Mouse (Mus musculus) right cerebral cortex, adult 18-20 months (tissue): ENCODE measurements around the gene Pheta1.

Experiments used
- DNase-seq: peaks from one replicate; pipeline ENCODE4 v3.0.0; 2022; ENCODE audit warnings: mixed read lengths

Gene Pheta1

DNA sequence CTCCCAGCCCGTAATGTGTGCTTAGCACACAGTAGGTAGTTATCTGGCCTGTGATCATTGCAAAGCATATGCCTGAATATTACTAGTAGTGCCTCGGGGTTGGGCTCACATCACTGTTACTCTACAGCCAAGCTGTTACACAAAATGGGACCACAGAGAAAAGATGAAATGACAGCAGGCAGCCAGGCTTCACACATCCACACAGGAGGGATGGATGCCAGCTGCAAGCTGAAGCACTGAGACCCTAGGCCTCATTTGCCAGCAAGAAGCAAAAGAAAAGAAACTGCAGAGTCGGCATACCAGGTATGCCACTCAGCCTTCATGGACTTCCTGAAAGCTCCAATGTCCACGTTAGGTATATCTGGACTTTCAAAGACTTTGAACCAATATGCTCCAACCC is 20.9 kb upstream of the Pheta1 start:
- DNase-seq = no peak

DNA sequence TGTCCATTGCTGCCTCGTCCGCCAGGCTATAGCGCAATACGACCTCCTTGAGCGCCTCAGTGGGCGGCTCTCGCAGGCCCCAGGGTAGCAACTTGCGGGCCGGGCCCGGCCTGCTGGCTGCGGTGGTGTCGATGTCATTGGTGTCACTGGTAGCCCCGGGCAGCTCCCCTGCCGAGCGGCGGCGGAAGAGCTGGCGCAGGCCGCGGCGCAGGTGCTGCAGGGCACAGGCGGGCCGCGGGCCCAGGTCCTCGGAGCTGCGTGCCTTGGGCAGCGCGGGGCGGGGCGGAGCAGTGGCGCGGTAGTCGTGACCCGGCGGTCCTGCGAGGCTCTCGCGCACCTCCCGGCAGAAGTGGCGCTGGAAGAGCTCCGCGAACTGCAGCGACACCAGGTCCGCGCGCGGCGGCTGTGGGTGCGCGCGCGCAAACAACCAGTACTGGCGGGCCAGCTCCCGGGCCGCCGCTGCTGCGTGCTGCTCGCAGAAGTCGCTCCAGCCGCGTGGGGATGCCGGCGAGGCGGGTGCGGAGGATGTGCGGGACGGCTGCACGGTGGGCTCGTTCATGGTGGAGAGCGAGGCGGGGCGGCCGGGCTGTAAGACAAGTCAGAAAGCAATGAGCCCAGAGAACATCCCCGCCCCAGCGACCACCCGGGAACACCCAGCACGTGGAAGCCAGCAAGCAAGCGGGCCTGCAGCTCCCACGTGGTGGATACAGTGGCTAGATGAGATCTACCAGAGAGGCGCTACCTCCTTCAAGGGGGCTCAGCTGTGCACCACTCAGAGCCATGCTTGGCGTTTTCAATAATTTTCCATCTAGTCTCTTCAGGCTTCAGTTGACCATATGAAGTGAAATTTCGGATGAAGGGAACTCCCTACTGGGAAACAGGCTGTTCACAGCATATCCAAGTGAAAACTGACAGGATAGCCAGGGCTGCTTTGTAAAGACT is 20.0 kb upstream of the Pheta1 start:
- DNase-seq = peak; percentile 64

DNA sequence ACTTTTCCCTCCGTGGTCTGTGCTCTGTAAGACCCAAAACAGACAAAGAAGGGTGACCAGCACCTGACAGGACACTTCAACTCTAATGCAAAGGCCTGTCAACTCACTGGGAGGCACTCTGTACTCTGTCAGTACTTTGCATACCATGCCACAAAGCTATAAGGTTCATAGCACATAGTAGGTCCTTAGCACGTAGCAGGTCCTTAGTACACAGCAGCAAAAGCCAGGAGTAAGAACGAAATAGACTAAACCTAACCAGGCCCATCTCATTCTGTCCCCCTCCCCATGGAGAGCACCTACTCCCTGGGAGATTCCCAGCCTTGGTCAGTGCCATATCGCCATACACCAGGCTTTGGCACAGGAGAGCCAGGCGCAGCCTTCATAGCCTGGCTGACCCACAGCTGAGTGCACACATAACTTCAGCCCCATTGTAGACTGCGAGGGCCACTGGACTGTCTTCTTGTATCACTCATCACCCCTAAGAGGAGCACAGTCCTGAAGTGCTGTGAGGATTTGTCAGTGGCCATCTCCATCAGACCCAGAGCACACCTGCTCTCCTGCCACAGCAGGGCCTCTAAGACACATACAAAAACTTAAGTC is 17.7 kb upstream of the Pheta1 start:
- DNase-seq = no peak

DNA sequence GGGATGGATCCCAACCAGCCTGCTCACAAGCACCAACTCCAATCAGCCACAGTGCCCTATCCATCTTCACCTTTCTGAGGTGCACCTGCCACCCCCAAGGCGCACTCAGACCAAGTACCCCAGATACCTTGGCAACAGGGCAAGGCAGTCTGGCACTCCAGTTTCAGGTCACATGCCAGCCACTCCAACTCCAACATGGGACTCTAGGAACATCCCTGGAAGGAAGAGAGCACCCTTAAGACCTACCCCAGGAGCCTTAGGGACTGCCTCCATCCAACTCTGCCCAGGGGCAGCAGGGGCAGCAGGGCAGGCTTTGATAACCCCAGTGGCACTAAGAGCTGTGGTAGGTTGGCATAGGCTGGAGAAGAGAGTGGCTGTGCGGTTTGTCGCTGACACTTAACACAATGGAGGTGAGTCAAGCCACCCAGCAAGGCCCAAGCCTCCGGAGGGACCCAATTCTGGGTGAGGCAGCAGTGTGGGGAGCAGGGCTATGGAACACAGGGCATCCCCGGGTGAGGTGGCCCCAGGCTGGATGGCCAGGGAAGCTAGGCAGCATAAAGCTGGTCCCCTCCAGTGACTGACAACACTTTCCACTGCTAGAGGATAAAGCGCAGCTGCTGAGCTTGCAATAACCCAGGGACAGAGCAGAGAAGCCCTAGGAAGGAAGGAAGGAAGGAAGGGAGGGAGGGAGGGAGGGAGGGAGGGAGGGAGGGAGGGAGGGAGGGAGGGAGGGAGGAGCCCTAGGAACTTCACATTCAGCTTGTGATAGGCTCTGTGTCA is 16.2 kb upstream of the Pheta1 start:
- no peak for DNase-seq

DNA sequence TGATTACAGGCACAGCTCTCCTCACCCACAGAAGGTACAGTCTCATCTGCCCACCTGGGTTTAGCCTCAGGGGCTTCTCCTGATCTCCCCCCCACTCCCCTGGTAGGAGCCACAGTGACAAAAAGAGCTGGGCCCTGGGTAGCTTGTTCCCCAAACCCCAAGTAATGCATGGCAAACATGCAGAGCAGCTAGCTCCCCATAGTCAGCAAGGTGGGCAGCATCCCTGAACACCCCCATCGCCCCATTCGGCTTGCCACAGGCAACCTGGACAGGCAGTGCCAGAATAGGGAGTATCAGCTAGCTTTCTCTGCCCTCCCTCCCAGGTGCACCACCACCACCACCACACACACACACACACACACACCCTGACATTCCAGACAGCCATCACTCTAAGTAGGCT is 15.6 kb upstream of the Pheta1 start:
- DNase-seq = no peak

DNA sequence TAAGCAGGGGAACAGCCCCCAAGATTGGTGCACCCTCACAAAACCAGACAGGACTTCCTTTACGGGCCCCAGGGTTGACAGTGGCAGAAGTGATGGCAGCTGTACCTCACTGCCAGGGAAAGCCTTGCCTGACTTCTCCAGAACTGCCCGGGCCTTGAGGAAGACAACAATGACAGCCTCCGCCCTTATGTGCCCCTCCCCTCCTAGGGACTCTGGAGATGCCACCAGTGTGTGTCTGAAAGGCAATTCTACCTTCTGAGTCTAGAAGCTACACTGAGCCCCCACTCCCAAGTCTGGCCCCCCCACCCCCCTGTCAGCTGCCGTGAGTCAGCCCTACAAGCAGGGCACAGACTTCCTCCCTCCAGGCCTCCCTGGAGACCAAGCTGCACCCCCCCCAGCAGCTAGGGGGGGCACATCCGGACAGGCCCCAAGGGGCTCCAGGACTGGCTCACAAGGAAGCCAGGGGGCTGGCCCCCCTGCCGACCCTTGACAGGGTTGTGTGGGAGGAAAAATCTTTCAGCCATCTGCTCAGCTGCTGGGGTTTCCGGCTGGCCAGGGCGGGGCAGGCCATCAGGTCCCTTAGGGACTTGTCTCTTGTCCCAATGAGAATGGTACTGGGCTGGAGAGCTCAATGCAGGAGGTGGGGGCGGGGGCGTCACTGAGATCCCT is 15.1 kb upstream of the Pheta1 start:
- no peak for DNase-seq

DNA sequence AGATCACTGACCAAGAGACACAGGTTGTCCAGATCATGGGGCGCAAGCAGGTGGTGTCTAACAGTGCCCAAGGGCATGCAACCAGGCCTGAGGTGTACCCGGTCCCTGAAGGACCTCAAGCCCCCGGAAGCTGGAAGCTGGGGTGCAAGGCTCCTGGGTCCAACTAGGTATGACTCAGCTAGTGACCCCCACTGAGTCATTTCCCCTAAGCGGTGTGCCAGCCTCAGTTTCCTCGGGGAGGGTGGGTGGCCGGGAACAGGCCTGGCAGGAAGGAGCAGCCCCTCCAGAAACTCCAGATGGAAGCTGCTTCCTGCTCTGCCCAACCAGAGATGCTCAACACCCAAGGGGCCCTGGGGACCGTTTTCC is 14.6 kb upstream of the Pheta1 start:
- no peak for DNase-seq

DNA sequence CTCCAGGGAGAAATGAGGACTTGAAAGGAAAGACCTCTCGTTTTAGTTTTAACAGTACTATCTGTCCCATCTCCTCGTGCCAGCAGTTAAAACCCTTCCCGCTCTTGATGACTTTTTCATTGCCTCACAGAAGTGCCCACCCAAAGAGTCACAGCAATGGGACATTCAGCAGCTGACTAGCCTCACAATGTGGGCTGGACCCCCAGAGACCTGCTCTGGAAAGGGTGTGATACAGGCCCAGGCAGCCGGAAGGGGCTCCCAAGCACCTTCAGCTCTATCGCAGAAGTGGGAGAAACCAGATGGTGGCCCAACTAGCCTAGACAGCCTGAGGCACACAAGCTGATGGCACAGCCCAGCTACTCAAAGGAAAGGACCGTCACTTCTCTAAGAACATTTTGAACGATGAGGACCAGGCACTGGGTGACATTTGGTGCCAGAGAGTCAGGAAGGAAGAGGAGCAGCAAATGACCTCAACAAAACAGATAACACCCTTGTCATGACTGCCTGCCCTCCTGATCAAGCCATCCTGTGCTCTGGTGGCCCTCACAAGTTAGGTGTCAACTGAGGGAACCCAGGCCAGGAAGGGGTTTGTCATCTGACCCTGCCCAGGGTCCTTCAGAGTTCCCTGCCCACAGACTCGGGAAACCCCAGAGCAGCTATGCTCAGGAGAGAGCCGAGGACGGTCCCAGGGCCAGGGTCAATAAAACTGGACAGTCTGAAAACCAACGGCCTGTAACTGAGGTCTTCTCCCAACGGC is 13.6 kb upstream of the Pheta1 start:
- no peak for DNase-seq

DNA sequence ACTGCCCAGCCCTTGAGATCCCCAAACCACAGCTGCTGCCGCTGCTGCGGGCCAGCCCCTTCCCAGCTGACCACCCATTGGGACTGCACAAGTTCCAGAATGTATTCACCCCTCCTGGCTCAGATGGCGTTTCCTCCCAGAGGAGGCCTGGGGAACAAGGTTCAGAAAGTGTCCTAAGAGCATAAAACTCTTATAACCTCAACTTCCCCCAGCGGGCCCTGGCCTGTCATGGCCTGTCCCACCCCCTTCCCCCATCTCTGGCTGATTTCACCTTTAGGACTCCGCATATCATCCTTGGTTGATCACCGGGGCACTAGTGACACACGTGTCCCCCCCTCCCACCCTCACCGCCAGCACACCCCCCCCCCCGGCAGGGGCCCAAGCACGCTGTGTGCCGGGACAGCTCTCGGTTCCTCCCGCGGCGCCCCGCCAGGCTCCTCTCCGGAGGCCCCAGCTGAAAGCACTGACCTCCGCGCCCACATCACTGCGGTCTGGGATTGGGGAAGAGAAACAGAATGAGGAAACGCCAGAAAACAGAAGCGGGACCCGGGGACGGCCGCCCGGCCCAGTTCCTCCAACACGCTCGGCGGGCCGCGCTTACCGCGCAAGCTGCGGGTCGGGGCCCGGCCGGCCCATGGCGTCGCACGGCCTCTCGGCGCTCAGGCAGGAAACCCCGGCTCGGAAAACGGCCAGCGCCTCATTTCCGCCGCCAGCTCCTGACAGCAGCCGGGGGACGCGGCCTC is 12.7 kb upstream of the Pheta1 start:
- peak; percentile 49 for DNase-seq

DNA sequence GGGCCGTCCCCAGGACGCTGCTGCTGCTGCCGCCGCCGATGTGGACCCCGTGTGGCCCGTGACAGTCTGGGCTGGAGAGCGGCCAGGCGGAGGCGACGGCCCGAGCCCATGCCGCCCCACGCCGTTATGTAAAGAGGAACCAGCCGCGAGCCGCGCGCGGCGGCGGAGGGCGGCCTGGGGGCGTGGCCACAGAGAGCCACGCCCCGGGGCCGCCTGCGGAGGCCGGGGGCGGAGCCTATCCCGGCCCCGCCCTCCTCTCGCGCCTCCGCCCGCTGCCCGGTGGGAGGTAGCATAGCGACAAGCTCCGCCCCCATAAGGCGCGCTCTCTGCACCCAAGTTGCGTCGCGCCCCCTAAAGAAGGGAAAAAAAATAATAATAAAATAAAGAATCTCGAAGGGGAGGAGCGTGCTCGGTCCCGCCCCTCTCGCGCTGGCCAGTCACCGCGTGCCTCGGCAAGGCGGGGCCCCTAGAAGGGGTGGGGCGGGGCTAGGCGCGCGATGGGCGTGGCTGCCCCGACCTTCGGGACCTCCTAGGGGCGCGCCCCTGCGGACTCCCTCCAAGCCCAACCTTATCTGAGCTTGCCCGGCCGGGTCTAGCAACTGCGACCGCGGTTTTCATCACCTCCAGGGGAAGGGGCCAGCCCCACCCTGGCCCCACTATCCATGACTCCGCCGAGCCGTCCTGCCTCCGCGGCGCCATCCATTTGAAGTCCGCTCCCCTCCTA is 11.9 kb upstream of the Pheta1 start:
- DNase-seq = peak; percentile 76

DNA sequence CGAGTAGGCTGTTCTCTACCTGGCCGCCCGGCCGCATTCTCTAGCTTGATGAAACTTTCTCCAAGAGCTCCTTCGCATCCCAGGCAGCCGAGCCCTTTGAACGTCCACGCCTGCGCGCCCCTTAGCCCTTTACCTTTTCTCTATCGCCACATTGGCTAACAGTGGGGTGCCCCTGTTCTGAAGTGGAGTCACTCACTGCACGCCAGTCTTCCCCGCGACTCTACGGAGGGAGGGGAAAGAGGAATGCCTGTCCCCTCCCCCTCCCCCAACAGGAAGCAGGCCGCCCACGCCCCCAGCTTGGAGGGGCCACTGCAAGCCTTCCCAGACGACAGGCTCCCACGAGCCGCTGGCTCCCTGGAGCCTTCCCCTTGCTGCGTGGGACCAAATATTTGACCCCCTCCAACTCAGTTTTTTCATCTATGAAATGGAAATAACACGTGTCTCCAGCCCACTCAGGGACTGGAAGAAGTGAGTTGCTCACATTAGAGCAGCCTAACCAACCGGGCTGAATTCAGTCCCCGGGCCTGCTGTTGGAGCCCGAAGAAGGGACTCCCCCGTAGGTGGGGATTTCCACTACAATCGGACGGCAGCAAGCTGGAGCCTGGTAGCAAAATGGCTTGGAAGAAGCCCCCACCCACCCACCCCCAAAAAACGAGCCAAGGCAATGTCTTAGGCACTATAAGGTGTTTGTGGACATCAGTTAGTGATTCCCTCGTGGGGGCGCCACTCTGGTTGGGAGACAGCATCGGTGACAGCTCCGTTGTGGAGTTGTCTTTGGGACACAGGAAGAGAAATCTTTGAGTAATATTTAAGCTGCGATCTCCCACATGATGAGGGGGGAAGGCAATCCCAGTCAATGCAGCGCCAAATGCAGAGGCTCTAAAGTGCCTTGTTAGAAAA is 11.1 kb upstream of the Pheta1 start, which contains the start of gene Sh2b3:
Sh2b3 (minus strand) TSS at position 206 of the 900 bp plus-strand sequence.
- DNase-seq = peak; percentile 55

DNA sequence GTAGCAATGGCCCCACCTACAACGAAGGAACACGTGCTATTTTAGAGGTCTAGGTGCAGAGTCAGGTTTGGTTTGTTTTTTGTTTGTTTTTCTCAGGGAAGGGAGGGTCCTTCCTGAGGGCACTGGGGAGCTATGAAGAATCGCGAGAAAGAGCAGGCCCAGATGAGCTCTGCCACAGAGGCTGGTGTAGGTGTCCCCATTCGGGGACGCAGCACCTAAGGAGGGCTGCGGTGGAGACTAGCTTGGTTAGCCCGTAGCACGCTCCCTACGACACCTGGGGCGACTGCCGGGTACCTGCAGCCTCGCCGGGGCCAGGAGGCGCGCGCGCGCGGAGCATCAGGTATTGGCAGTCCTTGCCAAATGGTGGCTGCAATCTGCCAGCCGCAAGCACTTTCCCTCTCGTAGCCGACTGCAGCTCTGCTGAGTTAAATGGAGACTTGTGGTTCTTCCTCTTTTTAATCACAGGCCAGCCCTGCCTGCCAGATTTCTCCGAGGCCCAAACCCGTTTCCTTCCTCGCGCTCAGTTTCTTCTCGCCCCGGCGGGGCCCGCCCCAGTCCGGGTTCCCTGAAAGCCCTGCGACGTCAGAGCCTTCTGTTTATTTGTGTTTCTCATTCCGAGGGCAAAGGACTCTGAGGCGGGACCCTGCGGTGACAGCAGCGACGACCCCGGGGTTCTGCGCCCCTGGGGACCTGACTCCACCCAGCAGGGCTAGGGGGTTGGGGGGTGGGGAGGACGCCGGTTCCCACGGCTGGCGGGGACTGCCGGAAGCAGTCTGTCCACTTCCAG is 10.2 kb upstream of the Pheta1 start:
- peak; percentile 39 for DNase-seq

DNA sequence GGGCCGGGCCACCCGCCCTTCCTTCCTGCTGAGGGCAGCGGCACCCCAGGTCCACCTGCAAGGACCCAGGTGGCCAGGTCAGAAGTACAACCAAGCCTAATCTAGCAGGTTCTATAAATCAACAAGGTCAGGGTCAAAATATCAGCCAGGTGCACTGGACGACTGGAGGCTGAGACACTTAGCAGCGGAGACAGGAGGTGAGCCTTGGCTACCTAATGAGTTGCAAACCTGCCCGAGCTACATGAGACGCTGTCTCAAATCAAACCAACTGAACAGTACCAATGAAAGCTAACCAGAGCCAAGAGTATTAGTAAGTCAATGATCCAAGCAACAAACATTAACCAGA is 9.7 kb upstream of the Pheta1 start:
- no peak for DNase-seq

DNA sequence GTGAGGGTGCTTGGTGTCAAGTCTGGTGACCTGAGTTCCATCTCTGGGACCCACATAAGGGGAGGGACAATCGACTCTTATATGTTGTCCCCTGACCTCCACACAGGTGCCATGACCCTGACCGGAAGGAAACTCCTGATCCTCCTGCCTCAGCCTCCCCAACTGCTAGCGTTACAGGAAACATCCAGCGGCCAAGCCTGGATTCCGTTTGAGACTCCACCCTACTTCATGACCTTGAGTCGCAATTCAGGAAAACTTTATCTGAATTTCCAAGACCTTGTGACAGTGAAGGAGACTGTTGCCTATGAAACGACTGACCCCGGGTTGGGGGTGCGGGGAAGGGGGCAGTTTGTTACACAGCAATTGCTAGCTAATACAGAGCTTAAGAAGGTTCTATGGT is 7.3 kb upstream of the Pheta1 start:
- DNase-seq = no peak

DNA sequence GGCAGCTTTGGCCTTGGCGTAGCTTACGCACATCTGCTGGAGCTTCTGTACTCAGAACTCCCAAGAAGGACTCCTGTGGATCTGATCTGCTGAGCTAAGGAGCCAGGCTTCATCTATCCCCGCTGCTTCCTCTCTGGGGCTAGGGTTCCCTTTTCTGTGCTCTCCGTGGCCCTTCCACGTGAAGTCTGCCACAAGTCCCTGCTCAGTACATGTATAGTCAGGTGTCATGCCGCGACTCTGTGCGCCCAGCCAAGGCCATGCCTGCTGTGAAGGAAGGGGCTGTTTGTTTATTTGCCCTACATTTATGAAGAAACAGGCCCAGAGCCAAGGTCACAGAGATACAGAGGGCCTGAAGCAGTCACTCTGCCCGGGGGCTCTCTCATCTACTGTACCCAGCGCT is 6.8 kb upstream of the Pheta1 start:
- DNase-seq = no peak

DNA sequence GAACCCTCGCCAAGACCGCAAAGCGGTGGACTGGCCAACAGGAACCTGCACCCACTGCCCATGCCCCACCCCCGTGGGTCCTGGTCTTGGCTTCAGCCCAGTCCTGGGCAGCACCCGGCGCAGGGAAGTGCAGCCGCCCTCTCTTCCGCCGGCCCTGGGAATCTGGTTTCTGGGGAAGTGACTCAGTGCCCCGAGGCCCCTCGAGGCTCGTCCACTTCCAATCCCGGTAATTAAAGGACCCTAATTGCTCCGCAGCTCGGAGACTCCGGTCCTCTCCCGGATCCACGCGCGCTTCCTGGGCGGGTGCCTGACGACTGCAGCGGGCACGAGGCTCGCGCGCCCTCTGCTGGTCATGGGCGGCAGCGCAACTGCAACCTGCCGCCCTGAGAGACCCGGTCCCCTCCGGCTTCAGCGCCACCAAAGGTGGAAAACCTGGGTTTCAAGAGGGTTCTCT is 6.1 kb upstream of the Pheta1 start:
- DNase-seq = peak; percentile 74

DNA sequence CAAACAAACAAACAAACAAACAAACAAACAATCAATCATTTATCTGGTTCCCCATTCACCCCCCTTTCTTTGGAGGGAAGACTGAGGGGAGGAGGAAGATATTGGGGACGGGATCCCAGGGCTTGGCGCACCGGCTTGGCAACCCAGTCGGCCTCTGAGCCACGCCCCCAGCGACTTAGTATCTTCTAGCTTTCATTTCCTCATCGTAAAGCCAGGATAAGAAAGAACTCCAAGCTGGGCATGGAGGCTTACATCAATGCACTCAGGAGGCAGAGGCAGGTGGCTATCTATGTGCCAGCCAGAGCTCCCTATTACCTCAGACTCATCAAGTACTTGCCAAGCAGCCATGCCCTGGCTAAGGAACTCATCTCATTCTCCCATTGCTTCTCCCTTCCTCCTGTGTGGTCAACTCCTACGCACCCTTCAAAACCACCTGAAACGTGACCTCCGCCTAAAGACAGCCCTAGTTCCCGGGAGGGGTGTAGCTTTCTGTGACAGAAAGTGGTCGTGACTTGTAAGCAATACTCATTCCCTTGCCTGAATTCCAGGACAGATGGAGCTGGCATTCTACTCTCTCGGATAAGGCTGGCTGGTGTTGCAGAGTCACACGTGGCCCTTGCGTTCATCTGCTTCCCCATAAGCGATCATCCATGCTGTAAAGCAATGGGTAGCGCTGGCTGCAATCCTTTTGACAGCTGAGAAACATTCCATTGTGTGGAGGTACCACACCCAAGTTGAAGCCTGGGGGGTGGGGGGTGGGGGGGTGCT is 5.5 kb upstream of the Pheta1 start:
- no peak for DNase-seq

DNA sequence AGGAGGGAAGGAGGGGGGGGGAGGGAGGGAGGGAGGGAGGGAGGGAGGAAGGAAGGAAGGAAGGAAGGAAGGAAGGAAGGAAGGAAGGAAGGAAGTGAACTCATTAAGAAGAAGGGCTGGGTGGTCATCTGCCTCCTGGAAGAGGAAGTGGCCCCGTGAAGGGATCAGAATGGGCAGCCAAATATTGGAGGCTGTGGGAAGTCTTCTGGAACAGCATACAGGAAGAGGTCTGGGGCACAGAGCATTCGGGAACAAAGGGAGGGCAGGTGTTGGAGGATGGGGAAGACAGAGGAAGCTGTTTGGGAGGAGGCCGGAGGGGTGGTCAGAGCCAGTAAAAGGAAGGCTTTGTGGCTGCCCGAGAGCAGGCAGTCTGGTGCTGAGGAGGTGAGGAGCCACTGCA is 3.4 kb upstream of the Pheta1 start:
- no peak for DNase-seq
